Mouse (Mus musculus) small intestine, adult 2 months (tissue): ENCODE measurements around the gene Triml2.

Experiments
- CTCF ChIP-seq: fragments of 200-500 bp; IDR thresholded peaks from 2 replicates; pipeline ENCODE4 v1.5.1; 2012; ENCODE audit warnings: low read depth, mild to moderate bottlenecking, control low read depth, inconsistent platforms, low read length, moderate library complexity, mixed read lengths; ENCODE audit not compliant: insufficient replicate concordance, insufficient read length; ENCODE audit errors: extremely low read depth
- POLR2A ChIP-seq: fragments of 200-500 bp; IDR thresholded peaks from 2 replicates; pipeline ENCODE4 v1.6.1; 2012; ENCODE audit warnings: low read depth, mild to moderate bottlenecking, control low read depth, inconsistent platforms, low read length, moderate library complexity

- TF ChIP-seq CTCF (no peak), POLR2A (no peak)
Measured at GRCm38 (mm10) chr8:43215554-43215953, 35.2 kb downstream of the Triml2 start.
